ENCODE assay signal across 9 mouse cellular contexts in genomic region chr4:136468553-136469327, GRCm38 (mm10). TPM values are rescaled to one million over a fixed set of nuclear protein-coding genes. Genes with fewer than 3 reads are reported as not detected.
A peak's percentile ranks its signal among the peaks of the same experiment; 100 is the strongest.
DNase-seq lines count a peak whose midpoint lies in the region; ATAC-seq and TF ChIP-seq lines count a peak whose summit lies in the region.
"Had no signal": no experiment of that assay in that cellular context is flagged by ENCODE, and none has a peak within 500 bp of the region (broad histone marks: within the 10 kb centered on the region; RNA-seq: fewer than 3 reads in every experiment).

No protein-coding gene starts in this region.

- H3K4me3 ChIP-seq in forebrain, embryonic 10.5 days, result peak overlapping the region; percentile 98; the same call in 1 of the 2 replicates
- H3K4me3 ChIP-seq in forebrain, embryonic 12.5 days (replicated peaks), result no peak overlapping the region
- peak overlapping the region; percentile 85 for H3K4me3 ChIP-seq in ES-Bruce4 (ENCODE audit: low read depth, low read length)
- H3K4me3 ChIP-seq in limb, embryonic 12.5 days (replicated peaks), result peak overlapping the region; percentile 89; the same call in 1 of the 2 replicates
- no peak overlapping the region; the same call in 1 of the 2 replicates for H3K4me3 ChIP-seq in neural tube, embryonic 14.5 days (ENCODE audit: low read depth, low read length)

- H3K27ac ChIP-seq in forebrain, embryonic 10.5 days, result no peak overlapping the region
- no peak overlapping the region for H3K27ac ChIP-seq in forebrain, embryonic 12.5 days
- peak overlapping the region; percentile 62 for H3K27ac ChIP-seq in ES-Bruce4 (ENCODE audit: insufficient read depth, low read length)
- no peak overlapping the region for H3K27ac ChIP-seq in limb, embryonic 12.5 days
- no peak overlapping the region for H3K27ac ChIP-seq in neural tube, embryonic 14.5 days (ENCODE audit: low read depth, low read length)

- WGBS in forebrain, embryonic 10.5 days, result 77% methylated on average over 14 of the region's 14 CpGs
- WGBS in forebrain, embryonic 12.5 days, result 79% methylated on average over 14 of the region's 14 CpGs
- WGBS in limb, embryonic 12.5 days, result 73% methylated on average over 14 of the region's 14 CpGs
- 63% methylated on average over 14 of the region's 14 CpGs for WGBS in neural tube, embryonic 14.5 days

- H3K4me2 ChIP-seq in forebrain, embryonic 12.5 days, result no peak overlapping the region
- peak overlapping the region; percentile 71 for H3K4me2 ChIP-seq in limb, embryonic 12.5 days
- 0 out of 2 replicates have a peak overlapping the region, but pooled peaks have one; percentile 60 for H3K4me2 ChIP-seq in neural tube, embryonic 14.5 days (ENCODE audit: low read depth, low read length)

- no peaks in the 10 kb centered on the region for H3K9me3 ChIP-seq in forebrain, embryonic 10.5 days
- H3K9me3 ChIP-seq in forebrain, embryonic 12.5 days, result no peaks in the 10 kb centered on the region
- no peaks in the 10 kb centered on the region for H3K9me3 ChIP-seq in ES-Bruce4 (replicated peaks; ENCODE audit: control insufficient read depth, insufficient read depth, low read length, poor library complexity, severe bottlenecking)
- no peaks in the 10 kb centered on the region for H3K9me3 ChIP-seq in limb, embryonic 12.5 days
- no peaks in the 10 kb centered on the region for H3K9me3 ChIP-seq in neural tube, embryonic 14.5 days (ENCODE audit: control insufficient read depth, low read length)

- no peaks in the 10 kb centered on the region for H3K36me3 ChIP-seq in forebrain, embryonic 10.5 days (replicated peaks)
- no peaks in the 10 kb centered on the region for H3K36me3 ChIP-seq in forebrain, embryonic 12.5 days (replicated peaks)
- no peaks in the 10 kb centered on the region for H3K36me3 ChIP-seq in ES-Bruce4 (ENCODE audit: control insufficient read depth, insufficient read depth, low read length, poor library complexity, severe bottlenecking)
- H3K36me3 ChIP-seq in limb, embryonic 12.5 days, result no peaks in the 10 kb centered on the region
- no peaks in the 10 kb centered on the region for H3K36me3 ChIP-seq in neural tube, embryonic 14.5 days (ENCODE audit: control insufficient read depth, insufficient read depth, low read length)

- H3K9ac ChIP-seq in forebrain, embryonic 12.5 days, result no peak overlapping the region
- H3K9ac ChIP-seq in ES-Bruce4 (ENCODE audit: low read depth, poor library complexity, severe bottlenecking), result peak overlapping the region; percentile 42
- H3K9ac ChIP-seq in limb, embryonic 12.5 days (replicated peaks), result no peak overlapping the region
- H3K9ac ChIP-seq in neural tube, embryonic 14.5 days (replicated peaks; ENCODE audit: low read depth, low read length), result no peak overlapping the region

- intact Hi-C loops in heart, postnatal 10 days (cut with DNase I), result no loop called here

- ATAC-seq in forebrain, embryonic 12.5 days (ENCODE audit: low FRiP score), result no peak
- peak; percentile 67 for ATAC-seq in common myeloid progenitor, adult 5-6 weeks (replicated peaks; ENCODE audit: low read depth, poor library complexity, severe bottlenecking)
- ATAC-seq in limb, embryonic 12.5 days (ENCODE audit: insufficient number of reproducible peaks, insufficient read depth, low FRiP score, low TSS enrichment, low read depth), result no peak
- ATAC-seq in neural tube, embryonic 14.5 days (ENCODE audit: low read depth), result peak; percentile 35; the same call in 1 of the 2 replicates

- TF ChIP-seq EP300 in ES-Bruce4 (IDR thresholded peaks at IDR 0.05; ENCODE audit: insufficient read depth, low read depth, low read length), result no peak

- H3K27me3 ChIP-seq in forebrain, embryonic 10.5 days (ENCODE audit: poor library complexity, severe bottlenecking), result peaks cover 27% of the 10 kb centered on the region
- H3K27me3 ChIP-seq in forebrain, embryonic 12.5 days, result peaks cover 19% of the 10 kb centered on the region
- H3K27me3 ChIP-seq in ES-Bruce4 (ENCODE audit: control insufficient read depth, insufficient read depth, low read length, poor library complexity, severe bottlenecking), result no peaks in the 10 kb centered on the region
- H3K27me3 ChIP-seq in limb, embryonic 12.5 days, result peaks cover 17% of the 10 kb centered on the region
- H3K27me3 ChIP-seq in neural tube, embryonic 14.5 days (ENCODE audit: control insufficient read depth, insufficient read depth, low read length), result peaks cover 1% of the 10 kb centered on the region; the same call in 1 of the 2 replicates

- peaks cover 49% of the 10 kb centered on the region for H3K4me1 ChIP-seq in forebrain, embryonic 10.5 days
- H3K4me1 ChIP-seq in forebrain, embryonic 12.5 days, result peaks cover 22% of the 10 kb centered on the region
- peaks cover 6% of the 10 kb centered on the region for H3K4me1 ChIP-seq in ES-Bruce4 (ENCODE audit: control insufficient read depth, insufficient read depth, low read length)
- peaks cover 42% of the 10 kb centered on the region for H3K4me1 ChIP-seq in limb, embryonic 12.5 days (replicated peaks)
- H3K4me1 ChIP-seq in neural tube, embryonic 14.5 days (ENCODE audit: control insufficient read depth, insufficient read depth, low read length), result peaks cover 12% of the 10 kb centered on the region; the same call in 1 of the 2 replicates

- DNase-seq in forebrain, embryonic 10.5 days (ENCODE audit: extremely low spot score, low spot score), result no peak
- DNase-seq in heart, postnatal 10 days, result peak; percentile 28 to 31
- DNase-seq in natural killer cell, adult 2 months (ENCODE audit: low spot score in 2 of 2), result no peak

- no peak for TF ChIP-seq POLR2A in ES-Bruce4 (IDR thresholded peaks at IDR 0.05; ENCODE audit: insufficient read depth, low read length)

- no peak for TF ChIP-seq CTCF in ES-Bruce4 (IDR thresholded peaks at IDR 0.05; ENCODE audit: low read depth, low read length)

RNA-seq across cellular contexts. Expression of gene Luzp1, which starts 0.8 kb away (rescaled TPM):
- polyA plus RNA-seq in forebrain, embryonic 10.5 days (2016; fragmentation: Nextera tagmentation; extraction: Ambion mirVana), result 153 and 154 TPM in 2 replicates
- 83.6 and 101 TPM in 2 replicates for polyA plus RNA-seq in forebrain, embryonic 12.5 days (2016; fragmentation: Nextera tagmentation; extraction: Ambion mirVana)
- 67.6 and 73.0 TPM in 2 replicates for polyA plus RNA-seq in ES-Bruce4 (2011; ENCODE audit: insufficient read depth, insufficient read length, low read depth, missing spikeins)
- 6.5 and 11.1 TPM in 2 replicates for total RNA-seq in common myeloid progenitor, adult 5-6 weeks (2017)
- 10 to 100 TPM; 58.3 to 69.0 TPM for total RNA-seq in heart, postnatal 10 days (2021)
- polyA plus RNA-seq in limb, embryonic 12.5 days (2016; fragmentation: Nextera tagmentation; extraction: Ambion mirVana), result 131 and 144 TPM in 2 replicates
- polyA plus RNA-seq in neural tube, embryonic 14.5 days (2014; fragmentation: Nextera tagmentation; extraction: Ambion mirVana), result 56.8 and 65.2 TPM in 2 replicates

RNA-seq across cellular contexts. Expression of gene 6030445D17Rik, which starts 6.7 kb away (rescaled TPM):
- polyA plus RNA-seq in forebrain, embryonic 10.5 days (2016; fragmentation: Nextera tagmentation; extraction: Ambion mirVana), result 0.07 and 0.32 TPM in 2 replicates
- 0.18 TPM in 1 of 2 replicates, not detected in the other for polyA plus RNA-seq in forebrain, embryonic 12.5 days (2016; fragmentation: Nextera tagmentation; extraction: Ambion mirVana)
- polyA plus RNA-seq in ES-Bruce4 (2011; ENCODE audit: insufficient read depth, insufficient read length, low read depth, missing spikeins), result 0.40 and 0.46 TPM in 2 replicates
- total RNA-seq in common myeloid progenitor, adult 5-6 weeks (2017), result not detected in 2 replicates
- total RNA-seq in heart, postnatal 10 days (2021), result under 1 TPM; 0.55 to 0.62 TPM
- 0.19 TPM in 1 of 2 replicates, not detected in the other for polyA plus RNA-seq in limb, embryonic 12.5 days (2016; fragmentation: Nextera tagmentation; extraction: Ambion mirVana)
- 0.45 and 0.50 TPM in 2 replicates for polyA plus RNA-seq in neural tube, embryonic 14.5 days (2014; fragmentation: Nextera tagmentation; extraction: Ambion mirVana)

RNA-seq across cellular contexts. Expression of gene Htr1d, which starts 45.4 kb away (rescaled TPM):
- 0.31 TPM in 1 of 2 replicates, not detected in the other for polyA plus RNA-seq in forebrain, embryonic 10.5 days (2016; fragmentation: Nextera tagmentation; extraction: Ambion mirVana)
- polyA plus RNA-seq in forebrain, embryonic 12.5 days (2016; fragmentation: Nextera tagmentation; extraction: Ambion mirVana), result 0.23 and 0.59 TPM in 2 replicates
- 1.1 and 1.2 TPM in 2 replicates for polyA plus RNA-seq in ES-Bruce4 (2011; ENCODE audit: insufficient read depth, insufficient read length, low read depth, missing spikeins)
- not detected in 2 replicates for total RNA-seq in common myeloid progenitor, adult 5-6 weeks (2017)
- total RNA-seq in heart, postnatal 10 days (2021), result not detected
- 0.11 and 0.17 TPM in 2 replicates for polyA plus RNA-seq in limb, embryonic 12.5 days (2016; fragmentation: Nextera tagmentation; extraction: Ambion mirVana)
- polyA plus RNA-seq in neural tube, embryonic 14.5 days (2014; fragmentation: Nextera tagmentation; extraction: Ambion mirVana), result 2.5 and 2.6 TPM in 2 replicates
- polyA plus RNA-seq: lung, embryonic 16.5 days had no signal

Comparison
In these comparisons a context has a peak if more than half of its experiments do, and no peak if none do; other contexts are left out.
1. H3K4me3 ChIP-seq: peak in forebrain, embryonic 10.5 days (single experiment), ES-Bruce4 (single experiment) and limb, embryonic 12.5 days (single experiment); none in forebrain, embryonic 12.5 days (single experiment) and neural tube, embryonic 14.5 days (single experiment).
2. DNase-seq: peak in heart, postnatal 10 days (2 of 2); none in forebrain, embryonic 10.5 days (single experiment) and natural killer cell, adult 2 months (0 of 2).
3. ATAC-seq: peak in common myeloid progenitor, adult 5-6 weeks (single experiment) and neural tube, embryonic 14.5 days (single experiment); none in forebrain, embryonic 12.5 days (single experiment) and limb, embryonic 12.5 days (single experiment).